Mouse (Mus musculus) testis, adult 10 weeks (tissue): ENCODE results near the gene Lrrc3b. TPM values are rescaled to one million over a fixed set of nuclear protein-coding genes. Genes with fewer than 3 reads are reported as not detected.

Source experiments
- polyA plus RNA-seq: library from polyadenylated mRNA; stranded (reverse); fragments of 350-450 nt; fragmentation: Illumina TruSeq; extraction: RNeasy Lipid Tissue Mini Kit (QIAGEN cat#74804); gene quantifications from one replicate; pipeline ENCODE4 v1.2.3, GENCODE M21; 2014; ENCODE audit warnings: low read depth, low replicate concordance

Gene Lrrc3b
- polyA plus RNA-seq = not detected

GRCm38 (mm10) chr14:15438485-15439157, at the start of gene Lrrc3b:
Lrrc3b (minus strand) TSS chr14:15438987.

